Mouse (Mus musculus) thymus, postnatal 10 days (tissue): ENCODE results near the gene AC134908.4.

ENCODE experiments used
- DNase-seq, 2 experiments: peaks; one replicate each; pipeline ENCODE4 v3.0.0; 2021; ENCODE audit warnings: low spot score in 2 of 2

The AC134908.4 gene

DNA sequence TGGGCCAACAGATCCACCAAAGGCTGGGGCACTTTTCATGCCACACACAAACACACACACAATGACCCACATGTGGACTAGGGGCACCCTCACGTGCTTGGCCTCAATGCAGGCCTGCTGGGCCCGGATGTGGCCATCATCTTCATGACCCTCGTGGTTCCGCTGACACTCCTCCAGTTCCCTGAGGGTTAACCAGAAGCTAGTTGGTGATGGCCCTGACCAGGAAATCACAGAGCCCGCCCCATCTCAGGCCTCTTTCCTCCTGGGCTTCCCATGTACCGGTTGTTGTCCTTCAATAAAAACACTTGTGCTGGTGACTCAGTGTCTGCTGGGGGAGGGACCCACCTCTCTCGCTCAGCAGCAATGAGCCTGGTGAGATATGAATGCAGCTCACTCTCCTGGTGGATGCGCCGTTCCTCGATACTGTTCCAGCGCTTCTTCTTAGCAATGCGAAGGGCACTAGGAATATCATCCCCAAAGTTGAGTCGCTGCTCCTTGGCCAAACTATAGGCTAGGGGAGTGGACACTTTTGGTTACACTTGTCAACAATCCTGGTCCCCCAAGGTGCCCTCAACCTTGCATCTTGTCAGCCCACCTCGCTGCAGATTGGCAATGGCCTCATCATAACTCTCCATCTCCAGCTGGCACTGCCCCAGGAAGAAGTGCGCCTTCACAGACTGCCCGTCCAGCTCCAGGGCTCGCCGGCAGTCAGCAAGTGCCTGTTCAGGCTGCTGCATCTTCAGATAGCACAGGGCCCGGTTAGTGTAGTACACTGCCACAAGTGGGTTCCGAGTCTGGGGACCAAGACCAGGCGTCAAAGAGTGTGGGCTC is 36.2 kb upstream of the AC134908.4 start:
- no peak for DNase-seq

DNA sequence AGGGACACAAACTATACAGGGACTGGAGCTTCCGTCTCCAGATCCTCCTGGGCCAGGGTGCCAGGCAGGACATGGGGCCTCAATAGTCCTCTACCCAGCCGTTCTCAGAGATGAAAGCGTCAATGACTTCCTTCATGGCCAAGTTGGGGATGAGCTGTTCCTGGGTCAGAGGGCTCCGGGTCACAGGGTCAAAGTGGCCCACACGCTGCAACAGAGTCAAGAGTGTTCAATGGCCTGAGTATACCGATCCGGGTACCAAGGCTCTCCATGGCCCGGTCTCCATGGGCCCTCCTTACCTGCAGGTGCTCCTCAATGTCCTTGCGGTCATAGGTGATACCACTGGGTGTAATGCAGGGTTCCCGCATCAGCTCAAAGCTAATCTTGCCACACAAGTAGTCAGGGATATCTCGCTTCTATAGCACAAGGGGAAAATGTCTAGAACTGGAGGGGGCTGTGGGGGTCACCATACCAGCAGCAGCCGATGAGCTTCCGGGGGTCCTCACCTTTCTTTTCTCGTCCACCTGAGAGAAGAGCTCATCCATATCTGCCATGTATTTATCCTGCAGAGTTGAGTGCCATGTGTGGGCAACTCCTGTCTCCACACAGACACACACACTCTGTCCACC is 35.5 kb upstream of the AC134908.4 start:
- DNase-seq = no peak

DNA sequence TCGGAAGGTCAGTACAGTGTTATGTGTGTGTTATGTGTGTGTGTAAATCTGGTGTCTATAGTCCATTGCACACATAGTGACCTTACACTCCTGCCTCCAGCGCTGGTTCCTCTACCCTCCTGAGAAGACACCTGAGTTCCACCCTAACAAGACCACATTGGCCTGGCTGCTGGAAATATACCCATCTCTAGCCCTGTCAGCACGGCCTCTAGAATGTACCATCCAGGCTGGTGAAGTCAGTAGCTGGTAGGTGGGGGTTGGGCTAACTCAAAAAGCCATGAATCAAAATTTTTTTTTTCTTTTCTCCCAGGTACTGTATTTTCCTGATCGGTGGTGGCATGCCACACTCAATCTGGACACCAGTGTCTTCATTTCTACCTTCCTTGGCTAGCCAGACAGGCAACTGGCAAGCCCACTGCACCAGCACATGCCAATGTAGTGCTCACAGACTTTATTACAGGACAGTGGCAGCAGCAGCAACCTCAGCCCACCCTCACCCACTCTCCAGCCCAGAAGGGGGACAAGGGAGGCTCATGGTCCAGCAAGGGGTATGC is 34.8 kb upstream of the AC134908.4 start:
- DNase-seq = no peak

DNA sequence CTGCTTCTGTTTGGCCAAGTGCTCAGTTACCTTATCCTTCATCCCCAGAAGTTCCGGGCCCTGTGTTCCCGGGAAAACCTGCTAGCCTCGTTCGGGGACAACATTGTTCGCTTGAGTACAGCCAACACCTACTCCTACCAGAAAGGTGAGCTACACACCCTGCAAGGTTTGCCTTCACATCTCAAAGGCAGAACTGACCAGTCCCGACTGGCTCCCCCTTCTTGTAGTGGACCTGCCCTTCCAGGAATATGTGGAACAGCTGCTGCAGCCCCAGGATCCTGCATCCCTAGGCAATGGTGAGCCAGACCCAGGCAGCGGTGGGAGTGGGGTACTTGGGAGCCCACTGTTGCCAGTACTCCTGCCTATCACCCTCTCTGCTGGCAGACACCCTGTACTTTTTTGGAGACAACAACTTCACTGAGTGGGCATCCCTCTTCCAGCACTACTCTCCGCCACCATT is 34.1 kb upstream of the AC134908.4 start:
- DNase-seq = no peak

DNA sequence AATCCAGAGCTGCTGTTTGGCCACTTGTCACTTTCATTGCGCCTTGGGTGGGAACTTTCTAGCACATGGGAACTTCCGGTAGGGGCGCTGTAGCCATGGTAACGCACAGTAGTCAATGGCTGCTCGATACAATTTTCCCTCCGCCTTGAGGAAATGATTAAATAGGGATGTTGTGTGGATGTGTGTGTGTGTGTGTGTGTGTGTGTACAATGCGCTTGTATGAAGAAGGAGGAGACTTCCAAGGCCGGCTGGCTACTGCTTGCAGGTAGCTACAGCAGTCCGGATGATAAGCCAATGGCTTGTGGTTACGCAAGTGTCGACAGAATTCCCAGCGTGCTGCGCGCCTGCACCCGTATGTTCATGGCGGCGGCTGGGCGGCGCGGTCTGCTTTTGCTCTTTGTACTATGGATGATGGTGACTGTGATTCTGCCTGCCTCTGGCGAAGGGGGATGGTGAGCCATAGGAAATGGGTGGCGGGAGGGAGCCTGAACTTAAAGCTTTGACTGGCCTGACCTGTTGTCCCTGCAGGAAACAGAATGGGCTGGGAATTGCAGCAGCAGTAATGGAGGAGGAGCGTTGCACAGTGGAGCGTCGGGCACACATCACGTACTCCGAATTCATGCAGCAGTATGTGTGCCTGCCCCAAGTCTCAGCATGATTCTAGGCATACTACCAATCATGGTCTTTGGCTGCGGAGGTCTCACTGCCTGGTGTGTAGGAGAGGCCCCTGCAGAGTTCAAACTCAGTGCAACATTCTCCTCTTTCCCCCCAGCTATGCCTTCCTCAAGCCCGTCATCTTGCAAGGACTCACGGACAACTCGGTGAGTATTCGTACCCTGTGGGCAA is 33.5 kb upstream of the AC134908.4 start, which contains the start of gene Jmjd8:
TSS of gene Jmjd8 (plus strand) at position 156 of the 846 bp plus-strand sequence.
- peak; percentile 66 to 68 for DNase-seq

DNA sequence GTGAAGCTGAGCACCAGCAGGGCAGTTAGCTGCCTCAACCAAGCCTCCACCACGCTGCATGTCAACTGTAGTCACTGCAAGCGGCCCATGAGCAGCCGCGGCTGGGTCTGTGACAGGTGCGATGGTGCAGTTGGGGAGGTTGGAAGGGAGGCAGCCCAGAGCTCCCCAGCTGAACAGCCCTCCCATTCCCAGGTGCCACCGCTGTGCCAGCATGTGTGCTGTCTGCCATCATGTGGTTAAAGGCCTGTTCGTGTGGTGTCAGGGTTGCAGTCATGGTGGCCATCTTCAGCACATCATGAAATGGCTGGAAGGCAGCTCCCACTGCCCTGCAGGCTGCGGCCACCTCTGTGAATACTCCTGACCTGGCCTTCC is 32.8 kb upstream of the AC134908.4 start:
- DNase-seq = no peak

DNA sequence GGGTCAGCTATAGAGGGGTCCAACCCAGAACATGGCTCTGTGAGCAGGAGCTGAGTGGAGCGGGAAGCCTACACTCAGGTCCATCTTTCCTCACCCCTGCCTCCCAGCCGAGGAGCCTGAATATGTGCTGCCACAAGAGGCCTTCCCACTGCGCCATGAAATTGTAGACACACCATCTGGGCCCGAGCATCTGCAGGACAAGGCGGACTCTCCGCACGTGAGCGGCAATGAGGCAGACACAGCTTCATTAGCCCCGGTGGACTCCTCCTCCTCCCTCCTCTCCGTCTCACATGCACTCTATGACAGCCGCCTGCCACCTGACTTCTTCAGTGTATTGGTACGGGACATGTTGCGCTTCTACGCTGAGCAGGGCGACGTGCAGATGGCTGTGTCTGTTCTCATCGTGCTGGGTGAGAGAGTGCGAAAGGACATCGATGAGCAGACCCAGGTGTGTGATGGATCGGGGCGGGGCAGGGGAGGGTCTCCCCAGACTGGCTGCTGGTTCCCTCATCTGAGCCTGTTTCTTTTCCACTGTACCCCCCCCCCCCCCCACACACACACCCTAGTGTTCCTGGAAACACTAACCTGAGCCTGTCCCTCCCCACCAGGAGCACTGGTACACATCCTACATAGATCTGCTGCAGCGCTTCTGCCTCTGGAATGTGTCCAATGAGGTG is 32.2 kb upstream of the AC134908.4 start:
- DNase-seq = no peak

DNA sequence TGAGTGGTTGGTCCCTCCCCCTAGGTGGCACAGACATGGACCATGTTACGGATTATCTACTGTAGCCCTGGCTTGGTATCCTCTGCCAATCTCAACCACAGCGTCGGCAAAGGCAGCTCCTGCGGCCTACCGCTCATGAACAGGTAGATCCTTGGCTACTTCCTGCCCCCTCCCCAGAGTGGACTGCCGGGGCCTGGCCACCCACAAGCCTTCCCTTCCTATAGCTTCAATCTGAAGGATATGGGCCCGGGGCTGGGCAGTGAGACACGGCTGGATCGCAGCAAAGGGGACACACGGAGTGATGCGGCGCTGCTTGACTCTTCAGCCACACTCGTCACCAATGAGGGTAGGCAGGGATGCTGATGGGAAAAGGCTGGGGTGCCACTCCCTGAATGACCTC is 31.6 kb upstream of the AC134908.4 start:
- DNase-seq = no peak

DNA sequence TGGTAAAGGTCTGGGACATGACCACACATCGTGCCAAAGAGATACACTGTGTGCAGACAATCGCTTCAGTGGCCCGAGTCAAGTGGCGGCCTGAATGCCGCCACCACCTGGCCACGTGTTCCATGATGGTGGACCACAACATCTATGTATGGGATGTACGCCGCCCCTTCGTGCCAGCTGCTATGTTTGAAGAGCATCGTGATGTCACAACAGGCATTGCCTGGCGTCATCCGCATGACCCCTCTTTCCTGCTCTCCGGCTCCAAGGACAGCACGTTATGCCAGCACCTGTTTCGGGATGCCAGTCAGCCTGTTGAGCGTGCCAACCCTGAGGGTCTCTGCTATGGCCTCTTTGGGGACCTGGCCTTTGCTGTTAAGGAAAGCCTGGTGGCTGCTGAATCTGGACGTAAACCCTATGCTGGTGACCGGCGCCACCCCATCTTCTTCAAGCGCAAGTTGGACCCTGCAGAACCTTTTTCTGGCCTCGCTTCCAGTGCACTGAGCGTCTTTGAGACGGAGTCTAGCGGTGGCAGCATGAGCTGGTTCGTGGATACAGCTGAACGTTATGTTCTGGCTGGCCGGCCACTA is 30.6 kb upstream of the AC134908.4 start:
- no peak for DNase-seq

DNA sequence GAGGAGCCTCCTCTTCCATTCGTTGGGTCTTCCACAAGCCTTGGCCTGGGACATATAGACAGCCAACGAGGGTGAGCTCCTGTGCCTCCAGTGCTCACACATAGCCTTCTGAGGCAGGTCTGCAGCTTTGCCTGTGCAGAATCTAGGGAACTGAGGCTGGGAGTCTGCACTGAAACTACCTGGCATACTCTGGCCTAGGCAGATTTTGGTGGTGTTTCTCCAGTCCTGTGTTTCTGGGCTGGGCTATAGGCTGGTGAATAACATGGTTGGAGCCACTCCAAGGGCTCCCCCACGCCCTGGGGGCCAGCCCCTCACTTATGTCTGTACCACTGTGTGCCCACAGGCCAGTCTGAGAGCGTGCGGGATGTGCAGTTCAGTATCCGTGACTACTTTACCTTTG is 29.9 kb upstream of the AC134908.4 start:
- no peak for DNase-seq

DNA sequence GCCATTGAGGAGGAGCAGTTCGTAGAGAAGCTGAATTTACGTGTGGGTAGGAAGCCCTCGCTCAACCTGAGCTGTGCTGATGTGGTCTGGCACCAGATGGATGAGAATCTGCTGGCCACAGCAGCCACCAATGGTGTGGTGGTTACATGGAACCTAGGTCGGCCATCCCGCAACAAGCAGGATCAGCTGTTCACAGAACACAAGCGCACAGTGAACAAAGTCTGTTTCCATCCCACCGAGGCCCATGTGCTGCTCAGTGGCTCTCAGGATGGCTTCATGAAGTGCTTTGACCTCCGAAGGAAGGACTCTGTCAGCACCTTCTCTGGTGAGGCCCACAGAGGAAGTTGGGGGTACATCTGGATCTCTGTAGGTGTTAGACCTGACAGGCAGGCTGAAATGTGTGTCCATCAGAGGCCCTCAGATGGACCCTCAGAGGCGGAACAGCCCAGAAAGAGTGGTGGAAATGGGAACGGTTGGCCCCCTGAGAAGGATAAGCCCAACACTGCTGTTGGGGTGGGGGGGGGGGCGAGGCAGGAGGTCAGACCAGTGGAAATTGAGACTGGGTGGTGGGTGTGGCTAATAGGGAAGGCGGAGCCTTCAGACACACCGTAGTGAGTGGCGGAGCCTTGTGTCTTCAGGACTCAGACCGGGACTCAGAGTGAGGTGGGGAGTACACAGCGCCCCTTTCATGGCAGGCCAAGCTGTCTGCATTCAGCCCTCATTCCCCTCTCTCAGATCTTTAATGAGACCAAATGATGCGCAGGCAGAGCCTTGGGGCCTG is 29.1 kb upstream of the AC134908.4 start:
- DNase-seq = no peak

DNA sequence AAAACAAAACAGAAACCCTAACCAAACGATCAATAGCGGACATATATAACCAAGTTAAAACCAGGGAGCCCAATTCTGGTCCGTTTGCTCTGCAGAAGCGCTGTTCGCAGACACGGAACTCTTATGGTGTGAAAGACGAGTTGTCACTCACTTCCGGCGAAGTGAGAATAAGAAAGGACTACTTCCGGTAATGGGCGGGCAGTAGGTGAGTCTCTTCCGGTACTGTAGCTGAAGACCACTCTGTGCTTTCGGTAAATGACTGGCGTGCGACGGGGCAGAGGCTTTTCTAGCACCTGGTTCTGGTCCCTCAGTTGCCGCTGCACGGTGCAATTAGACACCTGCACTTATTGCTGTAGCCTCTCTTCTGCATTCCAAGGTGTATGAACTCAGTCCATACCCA is 28.0 kb upstream of the AC134908.4 start, which contains the start of gene Wdr24:
TSS of gene Wdr24 (plus strand) at position 176 of the 400 bp plus-strand sequence.
- peak; percentile 62 to 82 for DNase-seq

DNA sequence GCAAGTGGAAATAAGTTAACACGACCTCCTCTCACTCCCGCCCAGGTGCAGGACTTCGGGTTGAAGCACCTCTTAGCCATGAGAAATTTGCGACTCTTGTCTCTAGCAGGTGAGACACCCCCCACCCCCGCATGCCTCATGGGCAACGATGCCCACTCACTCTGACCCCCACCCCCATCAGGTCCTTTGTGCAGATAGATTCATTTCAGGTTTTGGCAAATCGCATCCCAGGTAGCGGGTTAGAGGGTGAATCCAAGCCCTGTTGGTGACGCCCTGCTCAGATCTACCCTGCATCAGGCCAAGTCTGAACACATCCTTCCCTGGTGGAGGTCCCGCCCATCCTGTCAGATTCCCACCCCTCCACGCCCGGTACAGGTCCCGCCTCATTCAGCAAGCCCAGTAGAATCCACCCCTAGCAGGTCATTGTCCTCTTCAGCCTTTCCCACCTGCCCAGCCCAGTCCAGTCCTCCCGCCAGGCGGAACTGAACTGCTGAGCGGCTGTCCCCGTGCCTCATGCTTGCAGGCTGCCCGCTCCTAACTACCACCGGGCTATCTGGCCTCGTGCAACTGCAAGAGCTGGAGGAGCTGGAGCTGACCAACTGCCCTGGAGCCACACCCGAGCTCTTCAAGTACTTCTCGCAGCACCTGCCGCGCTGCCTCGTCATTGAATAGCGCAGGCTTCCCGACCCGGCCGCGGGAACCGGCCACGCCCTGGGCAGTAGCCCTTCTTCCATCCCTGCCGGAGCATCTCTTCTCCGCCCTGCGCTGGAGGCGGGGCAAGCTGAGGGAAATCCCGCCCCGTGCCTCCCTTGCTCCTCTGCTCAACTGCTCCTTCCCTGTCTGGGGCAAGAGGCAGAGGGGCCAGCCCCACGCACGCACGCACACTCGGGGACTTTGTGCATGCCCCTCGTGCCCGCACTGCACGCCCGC is 23.7 kb upstream of the AC134908.4 start:
- no peak for DNase-seq

DNA sequence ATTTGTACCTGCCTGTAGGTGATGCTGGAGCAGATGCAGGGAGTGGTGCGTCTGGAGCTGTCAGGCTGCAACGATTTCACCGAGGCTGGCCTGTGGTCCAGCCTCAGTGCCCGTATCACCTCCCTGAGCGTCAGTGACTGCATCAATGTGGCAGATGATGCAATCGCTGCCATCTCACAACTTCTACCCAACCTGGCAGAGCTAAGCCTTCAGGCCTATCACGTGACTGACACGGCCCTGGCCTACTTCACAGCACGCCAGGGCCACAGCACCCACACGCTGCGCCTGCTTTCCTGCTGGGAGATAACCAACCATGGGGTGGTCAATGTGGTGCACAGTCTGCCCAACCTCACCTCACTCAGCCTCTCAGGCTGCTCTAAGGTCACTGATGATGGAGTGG is 22.2 kb upstream of the AC134908.4 start:
- DNase-seq = no peak

DNA sequence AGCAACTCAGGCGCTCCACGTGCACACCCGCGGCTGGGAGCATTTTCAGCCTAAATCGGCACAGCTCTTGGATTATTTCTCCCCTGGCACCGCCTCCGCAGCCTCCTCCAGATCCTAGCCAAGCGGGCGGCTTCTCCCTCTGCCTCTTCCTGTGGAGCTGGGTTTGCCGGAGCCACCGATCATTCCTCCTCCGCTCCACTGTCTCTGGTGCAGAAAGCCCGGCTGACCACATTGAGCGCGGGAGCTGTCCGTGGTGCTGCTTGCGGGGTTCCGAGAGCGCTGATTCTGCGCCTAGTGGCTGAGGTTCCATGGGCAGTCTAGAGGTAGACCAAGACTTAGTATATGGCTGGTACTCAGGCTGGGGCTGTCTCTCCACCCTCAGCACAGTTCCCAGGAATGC is 18.0 kb upstream of the AC134908.4 start:
- peak in 1 of 2 experiments; percentile 82 for DNase-seq

DNA sequence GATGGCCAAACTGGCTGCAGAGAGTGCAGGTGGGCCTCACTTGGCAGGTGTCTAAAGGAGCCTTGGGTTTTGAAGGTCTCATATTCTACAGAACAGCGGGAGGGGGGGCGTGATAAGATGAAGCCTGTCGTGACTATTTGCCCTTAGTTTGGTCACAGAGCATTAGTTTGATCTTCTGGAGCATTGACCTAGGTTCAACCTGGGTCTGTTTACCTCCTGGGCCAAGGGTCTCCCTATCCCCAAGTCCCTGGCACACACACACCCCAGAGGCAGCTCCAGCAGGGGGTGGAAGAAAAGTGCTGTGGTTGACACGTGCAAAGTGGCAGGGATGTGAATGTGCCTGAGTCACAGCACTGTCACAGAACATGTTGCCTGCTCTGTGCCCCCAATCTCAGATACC is 15.4 kb upstream of the AC134908.4 start:
- DNase-seq = no peak

DNA sequence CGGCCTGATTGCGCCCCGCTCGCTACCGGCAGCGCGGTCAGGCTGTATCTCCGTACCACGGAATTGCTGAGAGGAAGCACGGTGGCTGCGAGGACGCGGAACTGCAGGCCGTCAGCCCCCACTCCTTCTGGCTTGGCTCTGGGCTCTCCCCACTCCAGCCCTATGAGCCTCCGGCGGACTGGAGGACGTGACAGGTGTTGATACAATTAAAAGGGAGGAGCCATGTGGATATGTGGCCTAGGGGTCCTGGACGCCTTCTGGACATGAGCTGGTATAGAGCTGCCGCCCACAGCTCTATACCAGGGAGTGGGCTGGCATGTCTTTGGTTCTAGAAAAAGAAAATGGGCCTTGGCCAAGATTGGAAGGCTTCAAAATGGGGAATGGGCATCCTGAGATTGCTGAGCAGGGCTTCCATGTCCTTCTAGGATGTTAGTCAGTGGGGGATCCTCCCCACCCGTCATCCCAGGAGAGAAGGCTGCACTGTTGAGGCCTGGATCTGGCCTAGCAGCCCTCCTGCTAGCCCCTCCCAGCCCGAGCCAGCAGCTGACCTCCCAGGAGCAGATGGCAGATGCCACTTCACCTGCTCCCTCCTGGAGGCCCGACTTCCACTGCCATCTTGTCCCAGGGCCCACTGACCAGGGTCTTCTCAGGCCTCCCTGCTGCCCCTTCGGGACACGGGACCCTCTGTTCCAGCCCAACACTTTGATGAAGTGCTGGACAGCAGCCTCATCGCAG is 14.3 kb upstream of the AC134908.4 start:
- DNase-seq = no peak
